13 mouse cellular contexts compared by ENCODE assay signal in the genomic region with DNA sequence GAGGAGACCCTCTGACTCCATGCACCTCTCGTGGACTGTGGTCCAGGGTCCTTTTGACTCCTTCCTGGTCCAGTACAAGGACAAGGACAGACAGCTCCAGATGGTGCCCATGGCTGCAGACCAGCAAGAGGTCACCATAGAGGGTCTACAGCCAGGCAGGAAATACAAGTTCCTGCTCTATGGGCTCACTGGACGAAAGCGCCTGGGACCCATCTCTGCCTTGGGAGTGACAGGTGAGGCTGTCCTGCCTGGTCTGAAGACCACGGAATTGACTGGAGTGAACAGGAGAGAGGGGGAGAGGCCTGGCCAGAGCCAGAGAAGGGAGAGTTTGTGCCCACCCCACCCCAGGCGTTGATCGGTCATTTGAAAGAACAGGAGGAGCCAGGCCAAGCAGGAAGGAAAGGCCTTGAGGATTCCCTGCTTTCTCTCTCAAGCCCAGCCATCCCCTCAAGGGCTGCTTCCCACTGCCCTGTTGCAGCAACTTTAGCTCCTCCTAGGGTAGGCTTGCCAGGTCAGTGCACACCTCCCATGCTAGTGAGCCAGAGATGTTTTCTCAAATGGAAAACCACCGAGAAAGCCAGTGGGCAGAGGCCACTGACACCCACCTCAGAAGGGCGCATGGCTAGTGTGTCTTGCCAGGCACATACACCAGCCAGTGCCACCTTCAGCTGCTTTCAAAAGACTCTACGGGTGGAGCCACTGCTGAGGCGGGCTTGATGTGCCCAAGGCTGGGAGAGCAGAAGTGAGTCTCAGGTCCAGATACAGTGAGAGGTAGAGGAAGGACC. TPM values are rescaled to one million over a fixed set of nuclear protein-coding genes. Genes with fewer than 3 reads are reported as not detected.
"Had no signal": no experiment of that assay in that cellular context is flagged by ENCODE, and none has a peak within 500 bp of the region (broad histone marks: within the 10 kb centered on the region; RNA-seq: fewer than 3 reads in every experiment).

No protein-coding gene starts in this region.

RNA-seq across cellular contexts. Expression of a gene that starts 7.0 kb away (rescaled TPM):
- total RNA-seq: megakaryocyte progenitor cell, adult 5-6 weeks; midbrain, postnatal 0 days; monocyte, adult 5-6 weeks; neutrophil, adult 5-6 weeks had no signal
- polyA plus RNA-seq: lung, embryonic 15.5 days; lung, postnatal 0 days; macrophage; midbrain, embryonic 11.5 days; midbrain, embryonic 13.5 days; midbrain, embryonic 15.5 days; midbrain, postnatal 0 days; neural tube, embryonic 12.5 days; neural tube, embryonic 14.5 days; urinary bladder, adult 2 months had no signal
